Comparison of ENCODE assay signal across 30 mouse cellular contexts in genomic region chr6:100476550-100477366, GRCm38 (mm10).
DNase-seq lines count a peak whose midpoint lies in the region; ATAC-seq lines count a peak whose summit lies in the region.
"Had no signal": no experiment of that assay in that cellular context is flagged by ENCODE, and none has a peak within 500 bp of the region (broad histone marks: within the 10 kb centered on the region; RNA-seq: fewer than 3 reads in every experiment).

No protein-coding gene starts in this region.

- peak; percentile 55 for ATAC-seq in granulocyte monocyte progenitor cell, adult 5-6 weeks (replicated peaks; ENCODE audit: poor library complexity, severe bottlenecking)
- ATAC-seq in liver, embryonic 16.5 days (ENCODE audit: low read depth): peak; percentile 83
- ATAC-seq in monocyte, adult 5-6 weeks (replicated peaks; ENCODE audit: insufficient number of reproducible peaks, low FRiP score, low TSS enrichment, poor library complexity, severe bottlenecking): peak; percentile 38; the same call in 1 of the 2 replicates
- ATAC-seq: forebrain, embryonic 16.5 days; intestine, embryonic 16.5 days; Patski had no signal

- no peak overlapping the region for H3K4me3 ChIP-seq in heart, embryonic 10.5 days
- no peak overlapping the region for H3K4me3 ChIP-seq in liver, embryonic 16.5 days (ENCODE audit: low read depth, low read length)
- H3K4me3 ChIP-seq: erythroblast, embryonic 14.5 days; hindbrain, embryonic 13.5 days; limb, embryonic 12.5 days; midbrain, embryonic 10.5 days had no signal

- DNase-seq in heart, adult 11 months: peak; percentile 79
- DNase-seq in heart, embryonic 10.5 days (ENCODE audit: low spot score): no peak
- no peak for DNase-seq in lung, postnatal 14 days
- DNase-seq in cerebellum, postnatal 14 days: no peak
- no peak for DNase-seq in neural tube, embryonic 10.5 days (ENCODE audit: extremely low spot score, low spot score)
- DNase-seq: adrenal gland, postnatal 14 days; cerebellum, adult 11 months; cerebellum, adult 9-11 months; gastrocnemius, postnatal 10 days; heart, postnatal 36 days; kidney, adult 8-10 months; kidney, postnatal 4 days; layer of hippocampus, postnatal 36 days; lung, postnatal 4 days; right cerebral cortex, adult 18-20 months; right cerebral cortex, postnatal 4 days had no signal

- no peaks in the 10 kb centered on the region for H3K36me3 ChIP-seq in heart, embryonic 10.5 days
- H3K36me3 ChIP-seq in liver, embryonic 16.5 days (ENCODE audit: control insufficient read depth, insufficient read depth): no peaks in the 10 kb centered on the region
- H3K36me3 ChIP-seq: hindbrain, embryonic 13.5 days; limb, embryonic 12.5 days; midbrain, embryonic 10.5 days had no signal

- no peaks in the 10 kb centered on the region for H3K9me3 ChIP-seq in heart, embryonic 10.5 days
- H3K9me3 ChIP-seq in liver, embryonic 16.5 days (replicated peaks; ENCODE audit: control insufficient read depth, low read length): no peaks in the 10 kb centered on the region; the same call in 1 of the 2 replicates
- H3K9me3 ChIP-seq: hindbrain, embryonic 13.5 days had no signal

- peaks cover 22% of the 10 kb centered on the region; the same call in 1 of the 2 replicates for H3K27me3 ChIP-seq in heart, embryonic 10.5 days (ENCODE audit: insufficient read depth, poor library complexity, severe bottlenecking)
- H3K27me3 ChIP-seq in liver, embryonic 16.5 days (ENCODE audit: control insufficient read depth, insufficient read depth, low read depth, low read length): no peaks in the 10 kb centered on the region
- H3K27me3 ChIP-seq: CH12.LX had no signal

- 78% methylated on average over 6 of the region's 6 CpGs for WGBS in heart, embryonic 10.5 days
- 35% methylated on average over 6 of the region's 6 CpGs for WGBS in liver, embryonic 16.5 days (ENCODE audit: insufficient replicate concordance)

- H3K27ac ChIP-seq in heart, embryonic 10.5 days: no peak overlapping the region
- no peak overlapping the region for H3K27ac ChIP-seq in liver, embryonic 16.5 days (ENCODE audit: low read length)
- H3K27ac ChIP-seq: hindbrain, embryonic 13.5 days; kidney, postnatal 0 days; limb, embryonic 12.5 days; liver, embryonic 14.5 days; midbrain, embryonic 10.5 days had no signal

- H3K9ac ChIP-seq in liver, embryonic 16.5 days (ENCODE audit: low read depth, low read length): no peak overlapping the region
- H3K9ac ChIP-seq: hindbrain, embryonic 13.5 days; limb, embryonic 12.5 days; liver, embryonic 14.5 days had no signal

- no peak overlapping the region for H3K4me2 ChIP-seq in liver, embryonic 16.5 days (ENCODE audit: low read depth, low read length)
- H3K4me2 ChIP-seq: heart, embryonic 11.5 days; hindbrain, embryonic 13.5 days; limb, embryonic 12.5 days had no signal

- H3K4me1 ChIP-seq in heart, embryonic 10.5 days: peaks cover 26% of the 10 kb centered on the region
- peaks cover 8% of the 10 kb centered on the region for H3K4me1 ChIP-seq in liver, embryonic 16.5 days (ENCODE audit: control insufficient read depth, low read depth, low read length)
- H3K4me1 ChIP-seq: limb, embryonic 12.5 days had no signal
